Mouse (Mus musculus) bone marrow macrophage, adult 2 months (primary cell): ENCODE results near the gene Lipa.

ENCODE experiments used
- CTCF ChIP-seq: IDR thresholded peaks from 2 replicates; pipeline ENCODE4 v1.5.1; 2012; ENCODE audit warnings: low read depth, mild to moderate bottlenecking, low read length, moderate library complexity
- POLR2A ChIP-seq: IDR thresholded peaks from 2 replicates; pipeline ENCODE4 v1.6.1; 2012; ENCODE audit warnings: mild to moderate bottlenecking, low read depth, low read length, borderline replicate concordance

DNA sequence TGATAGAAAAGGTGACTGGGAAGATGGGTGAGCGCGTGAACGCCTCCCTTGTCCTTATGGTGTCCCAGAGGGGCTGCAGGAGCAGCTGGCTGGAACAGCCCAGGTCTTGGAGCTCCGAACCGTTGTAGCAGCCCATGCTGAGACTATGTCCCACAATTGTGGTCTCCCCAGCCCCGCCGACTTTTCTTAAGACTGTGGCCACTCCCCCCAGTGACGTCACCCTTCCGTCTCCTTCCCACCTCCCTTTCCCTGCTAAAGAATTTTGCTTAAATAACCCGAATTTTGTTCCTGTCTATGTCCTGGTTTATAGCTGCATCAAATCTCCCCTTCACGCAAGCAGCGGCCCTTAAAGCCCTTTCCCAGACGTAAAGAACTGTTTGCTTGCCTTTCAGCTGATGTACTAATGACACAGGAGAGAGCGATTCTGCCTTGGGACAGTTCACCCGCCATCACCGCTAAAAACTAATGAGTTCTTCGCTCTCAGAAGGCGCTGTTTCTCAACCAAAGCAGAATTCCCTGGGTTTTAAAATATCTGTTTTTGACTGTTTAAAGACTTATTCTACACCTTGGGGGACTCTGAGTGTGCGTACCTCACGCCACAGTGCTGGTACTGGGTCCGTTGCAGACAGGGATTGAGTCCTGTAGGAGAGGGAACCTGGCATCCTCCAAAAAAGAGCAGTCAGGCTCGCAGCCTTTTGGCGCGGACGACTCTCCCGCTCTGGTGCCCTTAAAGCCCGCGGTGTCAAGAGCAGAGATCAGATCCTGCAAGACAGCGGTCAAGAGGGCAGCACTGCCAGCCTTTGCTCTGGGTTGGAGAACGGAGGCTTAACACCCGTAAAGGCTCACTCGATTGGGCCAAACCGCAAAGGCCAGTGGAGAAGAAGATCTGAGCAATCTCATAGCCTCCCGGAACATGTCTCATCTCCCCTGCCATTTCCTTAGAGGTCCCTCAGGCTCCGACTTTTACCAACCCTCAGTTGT, 52.0 kb downstream of the Lipa start, which contains the start of gene Ch25h:
- no peak for TF ChIP-seq POLR2A
- no peak for TF ChIP-seq CTCF
